Mouse (Mus musculus) gastrocnemius, postnatal 36 days (tissue): ENCODE data around the gene Slc9a2. TPM values are rescaled to one million over a fixed set of nuclear protein-coding genes. Genes with fewer than 3 reads are reported as not detected.
"Not testable (repeated sequence)": the region's sequence is repeated elsewhere in the genome, so short reads cannot be mapped to it uniquely, and the experiment has no call there.

Experiments used
- DNase-seq, 2 experiments: peaks; one replicate each; pipeline ENCODE4 v3.0.0; 2022
- intact Hi-C: fragments of 180-260 bp; cut with DNase I; formaldehyde crosslinking; loops from one replicate; pipeline ENCODE4 v1.15.1; 2025
- long read RNA-seq, 2 experiments: library from polyadenylated mRNA; stranded (forward); transcript quantifications; one replicate each; pipeline ENCODE4 v2.0.0; 2021
- total RNA-seq, 2 experiments: library from RNA; stranded (reverse); gene quantifications; 2 replicates each; pipeline ENCODE4 v1.2.3; 2021

Gene Slc9a2
- total RNA-seq = 10 to 100 TPM; 18.5 to 21.0 TPM
- long read RNA-seq, experiment 1, full-length matches to known transcripts = 13 of 16 reads
- long read RNA-seq, experiment 1, partial matches to known transcripts = 0 of 16 reads
- long read RNA-seq, experiment 1, other reads (novel, unspliced or antisense) = 3 of 16 reads
- long read RNA-seq, experiment 2, full-length matches to known transcripts = 13 of 18 reads
- long read RNA-seq, experiment 2, partial matches to known transcripts = 2 of 18 reads
- long read RNA-seq, experiment 2, other reads (novel, unspliced or antisense) = 3 of 18 reads

GRCm38 (mm10) chr1:40680067-40680867, at the start of gene Slc9a2:
Gene Slc9a2, plus strand, starts transcription at chr1:40680574.
- intact Hi-C loops = loop anchor here (5.0 kb wide), 1 partner anchor 87 kb away; no protein-coding TSS in a partner anchor
- no peak for DNase-seq

DNA sequence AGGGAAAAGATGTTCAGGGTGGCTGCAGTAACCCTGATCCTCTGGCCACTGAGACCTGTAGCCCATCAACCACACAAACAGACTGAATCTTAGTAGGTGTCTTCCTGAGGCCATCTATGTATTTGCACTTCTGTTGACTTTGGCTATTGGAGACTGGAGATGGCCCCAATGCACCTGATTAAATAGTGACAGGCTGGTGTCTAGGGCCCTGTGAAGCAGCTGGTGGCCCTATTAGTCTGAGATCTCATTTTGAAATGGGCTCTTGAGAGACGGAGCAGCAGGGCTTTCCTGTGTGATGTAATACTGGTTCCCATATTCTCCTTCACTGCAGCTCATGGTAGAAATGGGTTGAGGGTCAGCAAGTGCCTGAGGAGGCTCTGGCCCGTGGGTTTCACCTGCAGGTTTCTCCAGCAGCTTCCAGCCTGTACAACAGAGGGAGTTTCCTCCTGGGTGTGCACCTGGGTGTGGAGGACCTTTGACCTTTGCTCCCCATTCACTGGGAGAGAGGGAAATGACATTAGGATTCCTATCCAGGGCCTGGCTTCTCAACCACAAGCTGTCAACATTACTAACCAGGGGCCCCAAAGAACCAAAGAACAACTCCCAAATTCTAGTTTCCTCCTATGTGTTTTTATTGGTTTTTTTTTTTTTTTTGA, 47.8 kb upstream of the Slc9a2 start:
- intact Hi-C loops = no loop called here
- no peak for DNase-seq

- intact Hi-C loops = no loop called here
- DNase-seq = no peak
Measured at GRCm38 (mm10) chr1:40634608-40635007, 45.8 kb upstream of the Slc9a2 start.

- DNase-seq = no peak
- intact Hi-C loops = no loop called here
Measured at GRCm38 (mm10) chr1:40648234-40648633, 32.1 kb upstream of the Slc9a2 start.

- no peak for DNase-seq
- intact Hi-C loops = no loop called here
Measured at GRCm38 (mm10) chr1:40650803-40651497, 29.4 kb upstream of the Slc9a2 start.

DNA sequence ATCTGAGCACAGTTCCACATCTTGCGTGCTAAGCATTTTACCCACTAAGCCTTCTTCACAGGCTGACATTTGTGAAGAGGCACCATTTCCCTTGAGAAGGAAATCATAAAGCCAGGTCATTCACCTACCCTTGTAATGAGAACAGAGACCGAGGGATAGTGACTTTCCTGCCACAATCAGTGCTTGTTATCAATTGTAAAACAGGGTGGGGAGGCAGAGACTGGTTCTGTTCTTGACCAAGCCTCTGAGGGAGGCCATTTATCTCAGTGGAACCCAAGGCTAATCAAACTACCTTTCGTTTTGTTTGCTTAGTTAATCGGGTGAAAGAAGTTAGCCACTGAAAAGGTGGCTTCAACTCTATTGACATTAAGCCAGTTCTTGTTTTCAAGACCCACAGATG, 23.3 kb upstream of the Slc9a2 start:
- intact Hi-C loops = no loop called here

GRCm38 (mm10) chr1:40657978-40658496, 22.3 kb upstream of the Slc9a2 start:
- DNase-seq = peak in 1 of 2 experiments; percentile 58
- intact Hi-C loops = no loop called here

More for the DNA sequence above, 23.3 kb upstream of the Slc9a2 start:
- DNase-seq = no peak

- intact Hi-C loops = no loop called here
- DNase-seq = no peak
Measured at GRCm38 (mm10) chr1:40659017-40659416, 21.4 kb upstream of the Slc9a2 start.

DNA sequence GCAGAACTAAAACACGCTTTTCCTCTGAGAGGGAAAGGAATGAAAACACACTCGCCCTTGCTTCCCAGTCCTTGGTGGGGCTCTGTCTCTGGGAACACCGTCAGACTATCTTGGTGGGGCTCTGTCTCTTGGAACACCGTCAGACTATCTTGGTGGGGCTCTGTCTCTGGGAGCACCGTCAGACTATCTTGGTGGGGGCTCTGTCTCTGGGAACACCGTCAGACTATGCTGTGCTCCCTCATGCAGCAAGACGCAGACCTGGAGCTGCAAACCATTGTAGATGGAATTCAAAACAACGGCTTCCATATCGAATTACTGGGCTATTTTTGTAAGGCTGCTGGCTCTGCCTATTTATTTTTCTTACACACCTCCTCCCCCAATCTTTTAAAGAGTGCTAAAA, 20.9 kb upstream of the Slc9a2 start:
- intact Hi-C loops = no loop called here
- no peak for DNase-seq

DNA sequence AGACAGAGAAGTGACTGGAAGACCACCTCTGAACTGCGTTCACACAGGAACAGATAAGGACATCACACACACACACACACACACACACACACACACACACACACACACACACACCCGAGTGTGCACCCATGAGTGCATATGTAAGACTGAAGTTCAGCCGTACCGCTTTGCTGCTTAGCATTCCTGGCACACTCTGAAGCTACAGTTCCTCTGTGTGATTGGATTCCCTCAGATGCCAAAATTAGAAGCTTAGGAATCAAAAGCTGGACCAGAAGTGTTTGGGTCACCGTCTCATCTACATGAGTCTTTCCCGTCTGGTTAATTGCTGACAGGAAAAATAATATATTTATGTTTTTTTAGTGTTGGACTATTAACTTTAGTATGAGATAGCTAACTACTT, 19.5 kb upstream of the Slc9a2 start:
- intact Hi-C loops = loop anchor here (1.0 kb wide), 1 partner anchor 82 kb away; no protein-coding TSS in a partner anchor
- no peak for DNase-seq

DNA sequence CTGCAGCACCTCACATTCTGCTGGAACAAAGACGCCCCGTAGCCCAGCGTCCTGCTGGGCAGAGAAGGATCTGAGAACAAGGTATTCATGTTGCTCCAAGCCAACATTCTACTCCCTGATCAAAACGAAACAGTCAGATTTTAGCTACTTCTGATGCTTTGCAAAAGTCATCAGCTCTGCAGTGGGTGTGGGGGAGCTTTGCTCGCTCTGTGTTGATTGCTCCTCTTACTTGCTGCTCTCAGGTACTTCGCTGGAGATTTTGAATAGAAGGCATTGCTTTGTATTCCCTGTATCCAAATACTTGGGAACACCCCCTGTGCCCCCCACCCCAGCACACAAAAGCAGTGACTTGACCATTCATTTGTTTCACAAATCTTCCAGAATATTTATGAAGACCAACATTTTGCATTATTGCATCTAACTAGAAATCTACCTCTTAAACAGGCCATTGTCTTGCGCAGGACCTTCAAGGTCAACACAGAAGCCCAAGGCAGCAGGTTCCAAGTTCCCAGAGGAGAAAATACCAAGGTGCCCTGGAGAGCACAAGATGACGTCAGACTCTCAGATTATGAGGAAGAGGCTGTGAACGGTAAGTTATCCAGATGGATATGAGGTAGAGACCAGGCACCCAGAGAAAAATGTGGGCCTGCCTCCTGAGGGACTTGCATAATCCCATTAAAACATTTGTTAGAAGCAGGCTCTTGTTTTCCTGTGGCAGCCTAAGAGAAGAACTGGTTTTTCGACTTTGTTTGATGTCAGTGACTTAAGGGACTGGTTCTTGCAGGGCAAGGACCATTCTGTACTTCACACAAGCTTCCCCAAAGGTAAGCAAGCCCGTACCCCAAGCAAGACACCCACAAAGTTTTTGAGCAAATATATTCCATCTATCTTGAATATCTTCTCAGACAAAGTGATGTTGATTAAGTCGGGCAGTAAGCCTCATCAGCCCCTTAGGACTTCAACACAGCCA, 14.7 kb upstream of the Slc9a2 start:
- intact Hi-C loops = no loop called here
- DNase-seq = no peak

GRCm38 (mm10) chr1:40667442-40667841, 12.9 kb upstream of the Slc9a2 start:
- DNase-seq, intact Hi-C loops: not testable (repeated sequence)

DNA sequence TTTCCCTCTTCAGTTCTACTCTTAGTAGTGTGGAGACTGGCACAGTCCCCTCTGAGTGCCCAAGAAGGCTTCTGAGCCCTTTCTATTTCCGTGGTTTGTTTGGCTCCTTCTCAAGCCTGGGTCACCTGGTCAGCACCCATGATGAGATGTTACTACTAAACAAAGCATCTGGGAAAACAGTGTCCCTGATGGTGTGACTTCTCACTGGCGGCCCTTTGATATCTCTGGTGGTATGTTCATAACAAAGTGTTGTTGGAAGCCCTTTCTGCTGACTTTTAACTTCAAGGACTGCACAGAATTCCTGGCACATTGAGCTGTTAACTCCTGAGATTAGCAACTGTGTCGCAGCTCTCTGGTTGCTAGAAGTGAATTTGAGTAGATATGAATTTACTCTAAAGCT, 10.3 kb upstream of the Slc9a2 start:
- DNase-seq = no peak
- intact Hi-C loops = no loop called here

DNA sequence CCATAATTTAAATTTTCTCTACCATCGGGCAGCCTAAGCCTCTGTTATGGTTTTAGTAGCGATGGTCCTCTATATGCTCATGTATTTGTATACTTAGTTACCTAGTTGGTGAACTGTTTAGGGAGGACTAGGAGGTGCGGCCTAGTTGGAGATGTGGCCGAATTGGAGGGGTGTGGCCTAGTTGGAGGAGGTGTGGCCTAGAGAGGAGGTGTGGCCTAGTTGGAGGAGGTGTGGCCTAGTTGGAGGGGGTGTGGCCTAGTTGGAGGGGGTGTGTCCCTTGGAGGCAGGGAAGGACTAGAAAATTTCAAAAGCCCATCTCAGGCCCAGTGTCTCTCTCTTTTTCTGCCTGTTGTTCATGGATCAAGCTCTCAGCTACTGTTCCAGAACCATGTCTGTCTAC, 8.9 kb upstream of the Slc9a2 start:
- no peak for DNase-seq
- intact Hi-C loops = no loop called here

DNA sequence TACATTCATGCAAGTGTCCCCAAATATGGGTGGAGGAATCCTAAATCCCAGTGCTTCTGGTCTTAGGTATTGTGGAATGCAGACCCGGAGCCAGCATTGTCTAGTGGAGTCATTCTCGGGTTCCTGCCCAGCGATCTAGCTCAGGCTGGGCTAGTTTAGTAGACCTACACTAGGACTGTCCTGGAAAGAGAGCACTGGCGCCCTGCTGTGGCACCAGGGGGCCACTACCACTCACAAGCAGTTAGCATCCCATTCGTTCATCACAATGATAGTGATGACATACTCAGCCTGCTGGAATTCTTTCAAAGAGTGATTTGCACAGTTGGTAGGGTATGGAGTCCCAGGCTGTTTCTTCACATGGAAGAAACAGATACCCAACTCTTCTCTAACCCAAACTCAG, 3.1 kb upstream of the Slc9a2 start:
- intact Hi-C loops = no loop called here
- no peak for DNase-seq

DNA sequence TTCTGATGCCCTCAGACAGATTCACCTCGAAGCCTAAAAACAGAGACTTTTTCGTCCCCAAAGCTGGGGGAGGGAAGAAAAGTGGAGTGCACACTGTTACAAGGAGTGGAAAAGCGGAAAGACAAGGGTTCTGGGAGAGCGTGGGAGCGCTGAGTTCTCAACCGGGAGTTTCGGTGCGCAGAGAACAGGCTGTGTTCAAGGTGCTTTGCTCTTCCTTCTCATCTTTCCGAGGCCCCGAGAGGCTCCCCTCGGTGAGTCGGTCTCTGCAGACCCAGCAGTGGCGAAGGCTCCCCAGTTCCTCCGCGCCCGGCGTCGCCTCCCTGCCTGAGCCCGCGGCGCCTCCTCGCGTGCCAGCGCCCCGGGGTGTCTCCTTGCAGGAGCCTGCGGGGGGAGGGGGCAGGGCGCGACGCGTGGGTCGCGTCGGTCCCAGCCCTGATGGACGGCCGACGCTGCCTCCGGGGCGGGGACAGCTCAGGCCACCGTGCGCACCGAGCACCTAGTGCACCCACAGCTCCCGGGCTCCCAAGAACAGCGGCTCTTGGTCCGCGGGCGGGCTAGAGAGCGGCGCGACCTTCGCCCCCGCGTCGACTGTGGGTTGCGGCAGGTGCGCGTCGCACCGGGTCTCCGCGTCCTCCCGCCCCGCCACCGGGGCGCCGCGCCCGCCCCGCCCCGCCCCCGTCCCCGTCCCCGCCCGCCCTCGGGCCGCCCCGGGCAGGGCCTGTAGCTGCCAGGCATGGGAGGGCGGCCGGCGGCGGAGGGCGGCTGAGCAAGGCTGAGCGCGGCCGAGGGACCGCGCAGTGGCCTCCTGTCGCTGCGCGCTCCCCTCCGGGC, 709 bp downstream of the Slc9a2 start:
- DNase-seq = peak; percentile 19 to 29
- intact Hi-C loops = loop anchor here (5.0 kb wide), 1 partner anchor 86 kb away; no protein-coding TSS in a partner anchor

GRCm38 (mm10) chr1:40681699-40682510, 1.5 kb downstream of the Slc9a2 start:
- intact Hi-C loops = loop anchor here (5.0 kb wide), 1 partner anchor 85 kb away; no protein-coding TSS in a partner anchor
- DNase-seq = peak in 1 of 2 experiments; percentile 20
